Mouse (Mus musculus) lung, postnatal 0 days (tissue): ENCODE data around the gene Sept12. TPM values are rescaled to one million over a fixed set of nuclear protein-coding genes. Genes with fewer than 3 reads are reported as not detected.

Source experiments
- ATAC-seq: fragments of 200-750 bp; cut with Nextera tagmentation; 2 replicates; pipeline ENCODE4 v1.8.0; 2017; ENCODE audit warnings: moderate library complexity
- DNase-seq: peaks from one replicate; pipeline ENCODE4 v3.0.0-alpha.2; 2016; ENCODE audit warnings: low spot score
- H3K27ac ChIP-seq: fragments of 300-500 bp; sonication (generic); 2 replicates; pipeline ENCODE4 v1.5.1; 2014; ENCODE audit warnings: antibody characterized with exemption, mild to moderate bottlenecking, low read length, mixed read lengths
- H3K27me3 ChIP-seq: fragments of 300-500 bp; sonication (generic); replicated peaks from 2 replicates; pipeline ENCODE4 v1.6.1; 2014; ENCODE audit warnings: low read length, mixed read lengths; ENCODE audit not compliant: insufficient read depth
- H3K36me3 ChIP-seq: fragments of 300-500 bp; sonication (generic); 2 replicates; pipeline ENCODE4 v1.6.1; 2014; ENCODE audit warnings: low read length, mixed read lengths; ENCODE audit not compliant: insufficient read depth
- H3K4me1 ChIP-seq: fragments of 300-500 bp; sonication (generic); 2 replicates; pipeline ENCODE4 v1.6.1; 2014; ENCODE audit warnings: antibody characterized with exemption, low read depth, low read length, mixed read lengths; ENCODE audit not compliant: insufficient read depth
- H3K4me2 ChIP-seq: fragments of 300-500 bp; sonication (generic); replicated peaks from 2 replicates; pipeline ENCODE4 v1.6.1; 2014; ENCODE audit warnings: low read depth, mild to moderate bottlenecking, low read length, moderate library complexity, mixed read lengths
- H3K4me3 ChIP-seq: fragments of 300-500 bp; sonication (generic); 2 replicates; pipeline ENCODE4 v1.5.1; 2014; ENCODE audit warnings: low read depth, low read length
- H3K9ac ChIP-seq: fragments of 300-500 bp; sonication (generic); replicated peaks from 2 replicates; pipeline ENCODE4 v1.6.1; 2014; ENCODE audit warnings: low read depth, mild to moderate bottlenecking
- H3K9me3 ChIP-seq: fragments of 300-500 bp; sonication (generic); 2 replicates; pipeline ENCODE4 v1.6.1; 2016; ENCODE audit warnings: low read length, mixed read lengths
- CTCF ChIP-seq: IDR thresholded peaks from 2 replicates; pipeline ENCODE4 v1.5.1; 2016; ENCODE audit warnings: antibody characterized with exemption, mild to moderate bottlenecking
- EP300 ChIP-seq: IDR thresholded peaks from 2 replicates; pipeline ENCODE4 v1.6.1; 2016; ENCODE audit warnings: antibody characterized with exemption, mild to moderate bottlenecking, control low read depth
- WGBS: fragments of 180-500 bp; shearing (Covaris S2); extraction: QIAGEN DNeasy Blood & Tissue Kit; methylation state at CpG from one replicate; pipeline ENCODE4 v1.1.7; 2014; 5-methylcytosine and 5-hydroxymethylcytosine counted together
- polyA plus RNA-seq: library from polyadenylated mRNA; unstranded; fragments of >200 nt; fragmentation: Nextera tagmentation; extraction: Ambion mirVana; gene quantifications from 2 replicates; pipeline ENCODE4 v1.2.1, GENCODE M21; 2015

Gene Sept12
- polyA plus RNA-seq, 1 experiment from 2014 or later, result 0.27 TPM

DNA sequence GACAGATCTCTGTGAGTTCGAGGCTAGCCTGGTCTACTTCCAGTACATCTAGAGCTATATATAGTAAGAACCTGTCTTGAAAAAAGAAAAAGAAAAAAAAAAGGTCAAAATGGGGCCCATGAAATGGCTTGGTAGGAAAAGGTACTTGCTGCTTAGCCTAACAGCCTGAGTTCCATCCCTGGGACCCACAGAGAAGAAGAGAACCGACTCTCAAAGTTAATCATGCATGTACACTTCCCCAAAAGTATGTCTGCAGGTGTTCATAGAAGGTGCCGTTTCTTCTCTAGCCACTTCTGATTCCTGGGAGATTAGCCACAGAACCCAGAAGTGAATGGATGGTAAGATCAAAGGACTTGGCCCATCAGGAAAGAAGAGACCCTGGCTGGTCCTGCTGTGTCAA is 29.2 kb downstream of the Sept12 start:
- WGBS, result 72% methylated on average over 3 of the region's 3 CpGs

GRCm38 (mm10) chr16:4965392-4966129 is 32.1 kb downstream of the Sept12 start:
- H3K27me3 ChIP-seq, result no peaks in the 10 kb centered on the region
- ATAC-seq (no peak), DNase-seq (no peak)
- H3K36me3 ChIP-seq, result no peaks in the 10 kb centered on the region
- H3K9ac ChIP-seq, result no peak overlapping the region
- WGBS, result 87% methylated on average over 8 of the region's 8 CpGs
- H3K9me3 ChIP-seq, result no peaks in the 10 kb centered on the region
- peaks cover 5% of the 10 kb centered on the region; the same call in 1 of the 2 replicates for H3K4me1 ChIP-seq
- no peak overlapping the region for H3K27ac ChIP-seq
- no peak overlapping the region for H3K4me3 ChIP-seq
- peak overlapping the region; percentile 85; the same call in 1 of the 2 replicates for H3K4me2 ChIP-seq
- TF ChIP-seq EP300 (no peak), CTCF (no peak)

More for the DNA sequence above, 29.2 kb downstream of the Sept12 start:
- no peak for TF ChIP-seq EP300
- no peak for TF ChIP-seq CTCF
- Histone ChIP-seq H3K36me3 (no peaks in the 10 kb centered on the region), H3K9me3 (no peaks in the 10 kb centered on the region), H3K4me1 (no peaks in the 10 kb centered on the region), H3K4me3 (no peak overlapping the region), H3K9ac (no peak overlapping the region), H3K27ac (no peak overlapping the region), H3K27me3 (no peaks in the 10 kb centered on the region), H3K4me2 (no peak overlapping the region)
- DNase-seq, result no peak
- no peak for ATAC-seq

GRCm38 (mm10) chr16:4964731-4965391 is 32.8 kb downstream of the Sept12 start:
- no peak for TF ChIP-seq EP300
- no peak for TF ChIP-seq CTCF
- H3K9me3 ChIP-seq, result no peaks in the 10 kb centered on the region
- no peaks in the 10 kb centered on the region for H3K36me3 ChIP-seq
- DNase-seq (peak; percentile 24), ATAC-seq (no peak)
- peak overlapping the region; percentile 76 for H3K4me3 ChIP-seq
- peak overlapping the region; percentile 52; the same call in 1 of the 2 replicates for H3K9ac ChIP-seq
- 19% methylated on average over 13 of the region's 13 CpGs for WGBS
- H3K27ac ChIP-seq, result peak overlapping the region; percentile 88
- H3K4me2 ChIP-seq, result peak overlapping the region; percentile 85
- H3K27me3 ChIP-seq, result no peaks in the 10 kb centered on the region
- peaks cover 5% of the 10 kb centered on the region; the same call in 1 of the 2 replicates for H3K4me1 ChIP-seq

DNA sequence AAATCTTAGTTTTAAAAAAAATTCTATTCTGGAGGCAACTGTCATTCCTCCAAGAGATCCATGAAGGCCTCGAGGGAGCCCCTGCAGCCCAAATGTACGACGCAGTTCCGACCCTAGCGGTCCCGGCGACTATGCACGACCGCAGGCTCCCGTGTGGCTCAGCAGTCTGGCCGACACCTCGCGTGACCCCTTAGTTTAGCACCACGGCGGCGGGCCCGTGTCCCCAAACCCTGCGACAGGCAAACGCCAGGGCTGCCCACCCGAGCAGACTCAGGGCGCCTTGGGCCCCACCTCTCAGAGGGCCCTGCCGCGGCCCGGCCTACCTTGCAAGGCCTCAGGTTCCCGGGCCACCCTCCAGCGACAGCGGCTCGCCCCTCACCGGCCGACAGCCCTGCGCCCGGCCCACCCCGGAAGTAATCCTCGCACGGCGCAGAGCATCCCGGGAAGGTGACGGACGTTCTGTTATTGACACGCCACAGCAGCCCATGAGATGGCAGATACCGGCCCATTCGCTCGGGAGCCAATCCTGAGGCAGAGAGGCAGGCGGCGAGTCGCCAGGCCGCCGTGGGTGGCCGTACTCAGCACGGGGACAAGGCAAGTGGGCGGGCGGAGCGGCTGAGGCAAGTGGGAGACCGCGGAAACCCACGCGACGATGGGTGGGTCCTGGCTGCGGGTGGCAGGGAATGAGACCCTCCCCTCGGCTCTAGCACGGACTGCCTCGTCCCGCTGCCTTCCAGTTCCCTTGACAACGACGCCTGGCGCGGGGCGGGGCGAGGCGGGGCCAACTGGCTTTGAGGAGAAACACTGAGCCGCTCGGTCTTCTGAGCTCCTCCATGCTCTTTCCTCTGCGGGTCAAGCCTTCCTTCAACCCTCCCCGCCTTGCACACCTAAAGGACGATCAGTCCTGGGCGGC is 33.6 kb downstream of the Sept12 start, which contains the start of gene Anks3:
Gene Anks3, minus strand, starts transcription at position 409 of the 913 bp plus-strand sequence.
- Histone ChIP-seq H3K4me2 (peak within 1 kb of the TSS; percentile 85), H3K9ac (peak within 1 kb of the TSS; percentile 70), H3K9me3 (no peaks in the 10 kb centered on the region), H3K36me3 (0 out of 2 replicates have a peak, but pooled peaks cover 4% of the 10 kb centered on the region), H3K27me3 (no peaks in the 10 kb centered on the region), H3K4me3 (peak within 1 kb of the TSS; percentile 76), H3K4me1 (peaks cover 5% of the 10 kb centered on the region; the same call in 1 of the 2 replicates), H3K27ac (peak within 1 kb of the TSS; percentile 88)
- DNase-seq (peak; percentile 99), ATAC-seq (peak; percentile 98)
- WGBS, result 1% methylated on average over 68 of the region's 76 CpGs
- no peak for TF ChIP-seq EP300
- peak; percentile 19 for TF ChIP-seq CTCF

DNA sequence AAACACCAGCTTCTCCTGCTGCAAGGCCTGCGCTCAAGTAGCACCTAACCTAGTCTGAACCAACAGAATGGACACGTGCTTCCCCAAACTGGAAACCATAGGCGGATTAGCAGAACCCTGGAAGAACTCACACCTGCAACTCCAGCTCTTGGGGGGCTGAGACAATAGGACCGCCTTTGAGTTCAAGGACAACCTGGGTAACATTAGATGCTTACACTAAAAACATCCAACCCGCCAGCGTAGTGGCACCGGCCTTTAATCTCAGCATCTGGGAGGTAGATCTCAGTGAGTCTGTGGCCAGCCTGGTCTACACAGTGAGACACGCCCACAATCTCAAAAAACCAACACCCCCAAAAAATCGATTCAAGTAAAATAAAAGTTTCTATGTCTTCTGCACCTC is 34.3 kb downstream of the Sept12 start:
- H3K9ac ChIP-seq, result peak overlapping the region; percentile 70
- 33% methylated on average over 9 of the region's 9 CpGs for WGBS
- H3K4me1 ChIP-seq, result peaks cover 5% of the 10 kb centered on the region; the same call in 1 of the 2 replicates
- TF ChIP-seq EP300 (no peak), CTCF (no peak)
- H3K36me3 ChIP-seq, result 0 out of 2 replicates have a peak, but pooled peaks cover 4% of the 10 kb centered on the region
- peak overlapping the region; percentile 88; the same call in 1 of the 2 replicates for H3K27ac ChIP-seq
- H3K9me3 ChIP-seq, result no peaks in the 10 kb centered on the region
- peak overlapping the region; percentile 76 for H3K4me3 ChIP-seq
- peak; percentile 17 for DNase-seq
- no peak for ATAC-seq
- H3K27me3 ChIP-seq, result no peaks in the 10 kb centered on the region
- peak overlapping the region; percentile 85 for H3K4me2 ChIP-seq
